Mouse (Mus musculus) myocyte (in vitro differentiated cells): ENCODE data around the gene Acot8. TPM values are rescaled to one million over a fixed set of nuclear protein-coding genes. Genes with fewer than 3 reads are reported as not detected.
A peak's percentile ranks its signal among the peaks of the same experiment; 100 is the strongest.

Experiments used
- H3K27me3 ChIP-seq: one replicate; pipeline ENCODE4 v1.6.1; 2011; ENCODE audit not compliant: control insufficient read depth, insufficient read depth, insufficient read length
- H3K36me3 ChIP-seq: one replicate; pipeline ENCODE4 v1.6.1; 2011; ENCODE audit not compliant: control insufficient read depth, insufficient read depth
- H3K4me2 ChIP-seq: one replicate; pipeline ENCODE4 v1.6.1; 2011; ENCODE audit warnings: low read depth, control low read depth
- H3K4me3 ChIP-seq: one replicate; pipeline ENCODE4 v1.5.1; 2011; ENCODE audit warnings: mild to moderate bottlenecking, control low read depth, moderate library complexity
- H3K79me2 ChIP-seq: one replicate; pipeline ENCODE4 v1.6.1; 2011; ENCODE audit not compliant: control insufficient read depth, insufficient read depth
- H3ac ChIP-seq: one replicate; pipeline ENCODE4 v1.6.1; 2011; ENCODE audit not compliant: control insufficient read depth, insufficient read length
- CEBPB ChIP-seq: IDR thresholded peaks from 2 replicates; pipeline ENCODE4 v1.6.1; 2011; ENCODE audit warnings: mild to moderate bottlenecking, moderate library complexity; ENCODE audit not compliant: poor library complexity, insufficient read depth, severe bottlenecking
- E2F4 ChIP-seq: IDR thresholded peaks from one replicate; pipeline ENCODE4 v1.6.1; 2011; ENCODE audit warnings: mild to moderate bottlenecking, control low read depth, moderate library complexity; ENCODE audit not compliant: insufficient read depth
- MAX ChIP-seq: IDR thresholded peaks from one replicate; pipeline ENCODE4 v1.6.1; 2011; ENCODE audit warnings: low read depth, mild to moderate bottlenecking, control low read depth
- MYOD1 ChIP-seq, 3 experiments: IDR thresholded peaks; one replicate each; pipeline ENCODE4 v1.6.1; 2011; ENCODE audit warnings: control low read depth in 2 of 3, low read depth in 2 of 3, mild to moderate bottlenecking in 2 of 3, moderate library complexity in 1 of 3; ENCODE audit not compliant: insufficient read length in 2 of 3, control insufficient read depth in 1 of 3
- MYOG ChIP-seq, 3 experiments: IDR thresholded peaks; one replicate each; pipeline ENCODE4 v1.6.1; 2011; ENCODE audit warnings: control low read depth in 2 of 3, low read depth in 2 of 3, mild to moderate bottlenecking in 2 of 3; ENCODE audit not compliant: insufficient read length in 2 of 3, control insufficient read depth in 1 of 3, insufficient read depth in 1 of 3
- POLR2A ChIP-seq: IDR thresholded peaks from one replicate; pipeline ENCODE4 v1.6.1; 2011; ENCODE audit warnings: low read depth, mild to moderate bottlenecking, control low read depth, moderate library complexity; ENCODE audit not compliant: insufficient read length
- POLR2AphosphoS2 ChIP-seq: IDR thresholded peaks from one replicate; pipeline ENCODE4 v1.6.1; 2011; ENCODE audit warnings: low read depth, control low read depth; ENCODE audit not compliant: insufficient read length
- REST ChIP-seq: IDR thresholded peaks from one replicate; pipeline ENCODE4 v1.6.1; 2011; ENCODE audit warnings: mild to moderate bottlenecking, control low read depth, moderate library complexity; ENCODE audit not compliant: insufficient read depth, insufficient read length
- SRF ChIP-seq: IDR thresholded peaks from one replicate; pipeline ENCODE4 v1.6.1; 2011; ENCODE audit warnings: low read depth; ENCODE audit not compliant: control insufficient read depth, insufficient read length
- TCF12 ChIP-seq: IDR thresholded peaks from one replicate; pipeline ENCODE4 v1.6.1; 2011; ENCODE audit warnings: mild to moderate bottlenecking, control low read depth; ENCODE audit not compliant: poor library complexity, insufficient read depth, severe bottlenecking
- TCF3 ChIP-seq: IDR thresholded peaks from one replicate; pipeline ENCODE4 v1.6.1; 2011; ENCODE audit warnings: low read depth, control low read depth; ENCODE audit not compliant: insufficient read length
- USF1 ChIP-seq: IDR thresholded peaks from one replicate; pipeline ENCODE4 v1.6.1; 2011; ENCODE audit warnings: low read depth, mild to moderate bottlenecking, control low read depth, moderate library complexity
- polyA plus RNA-seq: library from polyadenylated mRNA; unstranded; fragments of >200 nt; fragmentation: generic; extraction: Trizol; gene quantifications from one replicate; pipeline ENCODE4 v1.2.1, GENCODE M21; 2012; ENCODE audit warnings: missing spikeins

Acot8 gene
- polyA plus RNA-seq, 1 experiment: 24.5 TPM

GRCm38 (mm10) chr2:164794293-164794692 is 10.4 kb downstream of the Acot8 start:
- TF ChIP-seq E2F4: no peak
- peak; percentile 44 for TF ChIP-seq POLR2AphosphoS2
- TF ChIP-seq MYOD1 (IDR thresholded peaks at IDR 0.05; ENCODE audit: control insufficient read depth in 1 of 3, insufficient read length in 2 of 3, low read depth in 2 of 3): no peak
- no peak for TF ChIP-seq POLR2A
- no peak for TF ChIP-seq SRF
- TF ChIP-seq TCF3: no peak
- H3K79me2 ChIP-seq: no peaks in the 10 kb centered on the region
- no peak overlapping the region for H3K4me2 ChIP-seq
- H3K36me3 ChIP-seq: peaks cover 21% of the 10 kb centered on the region
- H3K4me3 ChIP-seq: no peak overlapping the region
- H3ac ChIP-seq: no peak overlapping the region
- H3K27me3 ChIP-seq: no peaks in the 10 kb centered on the region

GRCm38 (mm10) chr2:164793772-164794171 is 10.9 kb downstream of the Acot8 start:
- Histone ChIP-seq H3K4me2 (no peak overlapping the region), H3ac (no peak overlapping the region), H3K79me2 (no peaks in the 10 kb centered on the region), H3K27me3 (no peaks in the 10 kb centered on the region), H3K4me3 (no peak overlapping the region), H3K36me3 (peaks cover 25% of the 10 kb centered on the region)
- TF ChIP-seq E2F4 (no peak), TCF3 (no peak), MYOD1 (IDR thresholded peaks at IDR 0.05; ENCODE audit: control insufficient read depth in 1 of 3, insufficient read length in 2 of 3, low read depth in 2 of 3) (no peak), POLR2AphosphoS2 (no peak), MYOG (IDR thresholded peaks at IDR 0.05; ENCODE audit: control insufficient read depth in 1 of 3, insufficient read depth in 1 of 3, insufficient read length in 2 of 3, low read depth in 2 of 3) (no peak), POLR2A (no peak), USF1 (no peak), CEBPB (no peak), REST (no peak), TCF12 (no peak), SRF (no peak), MAX (no peak)

GRCm38 (mm10) chr2:164793236-164793635 is 11.4 kb downstream of the Acot8 start:
- Histone ChIP-seq H3K4me3 (no peak overlapping the region), H3K79me2 (no peaks in the 10 kb centered on the region), H3K4me2 (no peak overlapping the region), H3K36me3 (peaks cover 30% of the 10 kb centered on the region), H3K27me3 (no peaks in the 10 kb centered on the region), H3ac (no peak overlapping the region)
- TF ChIP-seq MAX (no peak), POLR2AphosphoS2 (peak; percentile 43)

GRCm38 (mm10) chr2:164792400-164793190 is 12.1 kb downstream of the Acot8 start:
- Histone ChIP-seq H3K36me3 (peaks cover 28% of the 10 kb centered on the region), H3K79me2 (no peaks in the 10 kb centered on the region), H3ac (no peak overlapping the region), H3K4me3 (no peak overlapping the region), H3K4me2 (no peak overlapping the region), H3K27me3 (no peaks in the 10 kb centered on the region)
- TF ChIP-seq SRF (no peak), MYOD1 (IDR thresholded peaks at IDR 0.05; ENCODE audit: control insufficient read depth in 1 of 3, insufficient read length in 2 of 3, low read depth in 2 of 3) (no peak), POLR2A (no peak), POLR2AphosphoS2 (peak; percentile 24), MYOG (IDR thresholded peaks at IDR 0.05; ENCODE audit: control insufficient read depth in 1 of 3, insufficient read depth in 1 of 3, insufficient read length in 2 of 3, low read depth in 2 of 3) (no peak), CEBPB (no peak), MAX (no peak)

- Histone ChIP-seq H3K27me3 (no peaks in the 10 kb centered on the region), H3K36me3 (peaks cover 28% of the 10 kb centered on the region), H3K4me2 (no peak overlapping the region), H3K79me2 (no peaks in the 10 kb centered on the region), H3K4me3 (no peak overlapping the region), H3ac (no peak overlapping the region)
- TF ChIP-seq REST (no peak), E2F4 (no peak), MYOD1 (IDR thresholded peaks at IDR 0.05; ENCODE audit: control insufficient read depth in 1 of 3, insufficient read length in 2 of 3, low read depth in 2 of 3) (no peak), USF1 (no peak), MYOG (IDR thresholded peaks at IDR 0.05; ENCODE audit: control insufficient read depth in 1 of 3, insufficient read depth in 1 of 3, insufficient read length in 2 of 3, low read depth in 2 of 3) (no peak), POLR2AphosphoS2 (no peak)
Measured at GRCm38 (mm10) chr2:164791841-164792261, 12.8 kb downstream of the Acot8 start.
